Mouse (Mus musculus) limb, embryonic 14.5 days (tissue): Measurements from ENCODE around the gene C8g. TPM values are rescaled to one million over a fixed set of nuclear protein-coding genes. Genes with fewer than 3 reads are reported as not detected.

ENCODE experiments used
- ATAC-seq: fragments of 200-750 bp; cut with Nextera tagmentation; 2 replicates; pipeline ENCODE4 v1.8.0; 2017; ENCODE audit warnings: low read depth, moderate number of reproducible peaks, moderate TSS enrichment; ENCODE audit not compliant: low FRiP score
- DNase-seq: peaks from one replicate; pipeline ENCODE4 v3.0.0-alpha.2; 2015; ENCODE audit warnings: low spot score
- H3K27ac ChIP-seq: fragments of 300-500 bp; sonication (generic); replicated peaks from 2 replicates; pipeline ENCODE4 v1.5.1; 2014; ENCODE audit warnings: low read depth, mild to moderate bottlenecking, low read length, moderate library complexity, mixed read lengths
- H3K27me3 ChIP-seq: fragments of 300-500 bp; sonication (generic); 2 replicates; pipeline ENCODE4 v1.6.1; 2014; ENCODE audit warnings: low read length, mixed read lengths; ENCODE audit not compliant: control insufficient read depth, insufficient read depth
- H3K36me3 ChIP-seq: fragments of 300-500 bp; sonication (generic); 2 replicates; pipeline ENCODE4 v1.6.1; 2014; ENCODE audit warnings: mild to moderate bottlenecking, low read length, moderate library complexity, mixed read lengths; ENCODE audit not compliant: control insufficient read depth, insufficient read depth
- H3K4me1 ChIP-seq: fragments of 300-500 bp; sonication (generic); 2 replicates; pipeline ENCODE4 v1.6.1; 2014; ENCODE audit warnings: antibody characterized with exemption, low read length, mixed read lengths; ENCODE audit not compliant: control insufficient read depth, insufficient read depth
- H3K4me2 ChIP-seq: fragments of 300-500 bp; sonication (generic); replicated peaks from 2 replicates; pipeline ENCODE4 v1.6.1; 2014; ENCODE audit warnings: low read depth, mild to moderate bottlenecking, low read length, moderate library complexity; ENCODE audit not compliant: severe bottlenecking
- H3K4me3 ChIP-seq: fragments of 300-500 bp; sonication (generic); replicated peaks from 2 replicates; pipeline ENCODE4 v1.5.1; 2014; ENCODE audit warnings: low read length
- H3K9ac ChIP-seq: fragments of 300-500 bp; sonication (generic); 2 replicates; pipeline ENCODE4 v1.6.1; 2014; ENCODE audit warnings: mild to moderate bottlenecking, low read depth, low read length, moderate library complexity; ENCODE audit not compliant: severe bottlenecking
- H3K9me3 ChIP-seq: fragments of 300-500 bp; sonication (generic); 2 replicates; pipeline ENCODE4 v1.6.1; 2016; ENCODE audit warnings: low read length; ENCODE audit not compliant: control insufficient read depth
- POLR2A ChIP-seq: fragments of 200-500 bp; IDR thresholded peaks from 2 replicates; pipeline ENCODE4 v1.8.0; 2012; ENCODE audit warnings: inconsistent platforms, mild to moderate bottlenecking, moderate library complexity, borderline replicate concordance; ENCODE audit not compliant: insufficient read depth, insufficient read length; ENCODE audit errors: extremely low read depth
- WGBS: fragments of 180-500 bp; shearing (Covaris S2); extraction: QIAGEN DNeasy Blood & Tissue Kit; methylation state at CpG from one replicate; pipeline ENCODE4 v1.1.7; 2014; 5-methylcytosine and 5-hydroxymethylcytosine counted together
- polyA plus RNA-seq, 2 experiments: library from polyadenylated mRNA; depleted of rRNA in 1 of 2; stranded (reverse) in 1 of 2; unstranded in 1 of 2; fragments of >200 nt; fragmentation: Nextera tagmentation in 1 of 2; extraction: Ambion mirVana in 1 of 2; gene quantifications; 2 replicates each; pipeline versions ENCODE4 v1.2.1 to v1.2.3; 2012 to 2014

Gene C8g
- polyA plus RNA-seq, 2 experiments = 4.2 to 4.4 TPM

GRCm38 (mm10) chr2:25480541-25480940 lies 21.0 kb downstream of the C8g start:
- no peaks in the 10 kb centered on the region for H3K27me3 ChIP-seq
- no peaks in the 10 kb centered on the region for H3K4me1 ChIP-seq
- H3K4me3 ChIP-seq = no peak overlapping the region
- H3K4me2 ChIP-seq = no peak overlapping the region
- DNase-seq (no peak), ATAC-seq (no peak)
- no peak overlapping the region for H3K9ac ChIP-seq
- no peak overlapping the region for H3K27ac ChIP-seq
- no peak for TF ChIP-seq POLR2A
- no peaks in the 10 kb centered on the region for H3K36me3 ChIP-seq
- 69% methylated on average over 1 of the region's 1 CpGs for WGBS
- H3K9me3 ChIP-seq = no peaks in the 10 kb centered on the region

GRCm38 (mm10) chr2:25479551-25480311 lies 21.8 kb downstream of the C8g start:
- no peak for TF ChIP-seq POLR2A
- 55% methylated on average over 10 of the region's 10 CpGs for WGBS
- no peaks in the 10 kb centered on the region for H3K36me3 ChIP-seq
- H3K27me3 ChIP-seq = no peaks in the 10 kb centered on the region
- no peak overlapping the region for H3K9ac ChIP-seq
- H3K27ac ChIP-seq = no peak overlapping the region
- H3K9me3 ChIP-seq = no peaks in the 10 kb centered on the region
- H3K4me1 ChIP-seq = no peaks in the 10 kb centered on the region
- H3K4me3 ChIP-seq = no peak overlapping the region
- ATAC-seq (no peak), DNase-seq (peak; percentile 34)
- no peak overlapping the region for H3K4me2 ChIP-seq

- Histone ChIP-seq H3K4me1 (no peaks in the 10 kb centered on the region), H3K27me3 (no peaks in the 10 kb centered on the region), H3K36me3 (no peaks in the 10 kb centered on the region), H3K27ac (no peak overlapping the region), H3K4me2 (no peak overlapping the region), H3K9ac (no peak overlapping the region), H3K4me3 (no peak overlapping the region), H3K9me3 (no peaks in the 10 kb centered on the region)
- ATAC-seq = no peak
- no peak for TF ChIP-seq POLR2A
- DNase-seq = no peak
- WGBS = 92% methylated on average over 3 of the region's 3 CpGs
These were observed 23.4 kb downstream of the C8g start for GRCm38 (mm10) chr2:25477967-25478675.

- TF ChIP-seq POLR2A = no peak
- H3K27ac ChIP-seq = no peak overlapping the region
- DNase-seq = no peak
- H3K9me3 ChIP-seq = no peaks in the 10 kb centered on the region
- H3K36me3 ChIP-seq = no peaks in the 10 kb centered on the region
- no peaks in the 10 kb centered on the region for H3K27me3 ChIP-seq
- no peak overlapping the region for H3K9ac ChIP-seq
- no peak overlapping the region for H3K4me2 ChIP-seq
- whole genome bisulfite sequencing = 90% methylated on average over 8 of the region's 8 CpGs
- no peak for ATAC-seq
- H3K4me1 ChIP-seq = no peaks in the 10 kb centered on the region
- H3K4me3 ChIP-seq = no peak overlapping the region
These were observed 24.0 kb downstream of the C8g start for GRCm38 (mm10) chr2:25477541-25477940.

- 72% methylated on average over 2 of the region's 2 CpGs for WGBS
- no peak for TF ChIP-seq POLR2A
- ATAC-seq (no peak), DNase-seq (no peak)
- Histone ChIP-seq H3K9ac (no peak overlapping the region), H3K36me3 (no peaks in the 10 kb centered on the region), H3K4me3 (no peak overlapping the region), H3K4me2 (no peak overlapping the region), H3K9me3 (no peaks in the 10 kb centered on the region), H3K4me1 (peaks cover 6% of the 10 kb centered on the region; the same call in 1 of the 2 replicates), H3K27me3 (no peaks in the 10 kb centered on the region), H3K27ac (no peak overlapping the region)
These were observed 29.0 kb downstream of the C8g start for GRCm38 (mm10) chr2:25472550-25472949.
